Mouse (Mus musculus): Measurements from ENCODE around the gene Fermt2. TPM values are rescaled to one million over a fixed set of nuclear protein-coding genes. Genes with fewer than 3 reads are reported as not detected.

Gene Fermt2
- total RNA-seq, 2 experiments from 2014 or later = not detected

DNA sequence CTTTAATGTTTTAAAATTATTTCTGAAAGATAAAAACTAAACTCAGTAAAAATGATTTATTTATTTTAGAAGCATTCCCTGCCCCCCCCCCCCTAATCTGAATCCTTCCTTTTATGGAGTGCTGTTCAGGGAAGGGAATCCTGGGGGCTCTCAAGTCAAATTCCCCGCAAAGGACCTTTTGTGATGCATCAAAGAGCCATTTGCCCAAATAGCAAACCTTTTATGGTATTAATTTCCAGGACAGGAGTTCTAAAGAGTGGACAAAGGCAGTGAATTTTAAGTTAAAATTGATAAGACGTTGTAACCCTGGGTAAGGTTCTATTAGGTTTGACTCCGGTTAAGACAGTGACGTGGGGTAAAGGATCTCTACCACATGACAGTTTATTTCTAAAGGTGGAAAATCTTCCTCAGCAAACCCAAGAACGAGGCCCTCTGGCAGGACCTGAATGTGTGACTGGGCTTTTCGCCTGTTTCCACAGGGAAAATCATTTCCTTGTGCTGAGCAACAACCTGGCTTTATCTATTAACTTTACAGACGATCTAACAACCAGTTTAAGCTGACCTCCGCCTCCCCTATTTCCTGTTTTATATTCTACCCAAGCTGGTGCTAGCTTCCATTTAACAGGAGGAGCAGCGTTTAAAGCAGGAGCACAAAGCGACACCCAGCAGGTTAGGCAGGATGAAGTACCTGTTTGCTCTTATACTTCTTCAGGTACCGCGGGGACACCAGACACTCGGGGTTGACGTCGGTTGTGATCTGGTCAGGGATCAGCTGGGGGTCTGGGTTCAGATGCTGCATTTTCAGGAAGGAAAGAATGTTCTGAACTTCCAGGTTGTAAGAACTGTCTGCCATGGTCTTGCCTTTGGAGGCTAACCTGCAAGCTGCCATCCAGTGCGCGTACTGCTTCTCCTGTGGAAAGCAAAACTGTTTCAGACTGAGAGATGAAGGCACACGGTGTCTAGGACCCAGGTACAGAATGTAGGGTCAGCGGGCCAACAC is 65.6 kb downstream of the Fermt2 start:
- ATAC-seq (replicated peaks; ENCODE audit: poor library complexity) = no peak

DNA sequence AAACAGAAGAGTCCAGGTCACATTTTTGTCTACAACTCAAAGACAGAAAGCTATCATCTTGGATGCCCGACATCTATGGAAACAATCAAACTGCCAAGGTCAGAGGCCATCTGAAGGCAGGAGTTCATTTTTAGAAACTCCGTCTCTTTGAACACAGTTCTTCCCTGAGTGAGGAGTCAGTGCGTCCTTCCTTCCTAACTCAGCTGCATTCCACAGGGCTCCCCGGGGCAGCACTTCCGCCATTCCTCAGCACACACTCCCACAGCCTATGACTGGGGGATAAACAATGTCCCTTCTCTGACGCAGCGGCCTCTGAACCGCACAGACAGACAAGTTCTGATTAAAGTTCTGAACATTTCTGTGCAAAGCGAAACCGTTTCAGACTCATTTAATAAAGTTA is 66.3 kb downstream of the Fermt2 start:
- ATAC-seq (replicated peaks; ENCODE audit: poor library complexity) = no peak

- no peak for ATAC-seq (replicated peaks; ENCODE audit: poor library complexity)
Measured at GRCm38 (mm10) chr14:45462875-45463475, 66.9 kb downstream of the Fermt2 start.

GRCm38 (mm10) chr14:45462374-45462773 is 67.5 kb downstream of the Fermt2 start:
- no peak for ATAC-seq (replicated peaks; ENCODE audit: poor library complexity)

- no peak for ATAC-seq (replicated peaks; ENCODE audit: poor library complexity)
Measured at GRCm38 (mm10) chr14:45461945-45462344, 68.0 kb downstream of the Fermt2 start.

GRCm38 (mm10) chr14:45460491-45460890 is 69.4 kb downstream of the Fermt2 start:
- no peak for ATAC-seq (replicated peaks; ENCODE audit: poor library complexity)

DNA sequence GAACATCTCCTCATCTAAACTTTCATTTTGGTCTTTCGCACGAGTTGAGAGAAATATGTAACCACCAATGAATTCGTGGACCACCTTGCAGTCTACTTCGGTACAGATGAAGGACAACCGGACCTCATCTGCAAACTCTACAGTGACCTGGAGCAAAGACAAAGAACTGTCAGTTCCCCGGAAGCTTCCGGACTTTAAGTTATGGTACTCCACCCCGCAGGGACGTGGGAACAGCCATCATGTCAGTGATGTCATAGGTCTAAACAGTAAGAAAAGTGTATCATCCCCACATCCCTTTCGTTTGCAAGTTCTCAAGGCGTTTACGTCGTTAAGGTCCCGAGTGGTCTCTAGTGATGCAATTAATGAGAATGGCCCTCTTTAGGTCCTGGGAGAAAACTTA is 70.0 kb downstream of the Fermt2 start:
- no peak for ATAC-seq (replicated peaks; ENCODE audit: poor library complexity)

DNA sequence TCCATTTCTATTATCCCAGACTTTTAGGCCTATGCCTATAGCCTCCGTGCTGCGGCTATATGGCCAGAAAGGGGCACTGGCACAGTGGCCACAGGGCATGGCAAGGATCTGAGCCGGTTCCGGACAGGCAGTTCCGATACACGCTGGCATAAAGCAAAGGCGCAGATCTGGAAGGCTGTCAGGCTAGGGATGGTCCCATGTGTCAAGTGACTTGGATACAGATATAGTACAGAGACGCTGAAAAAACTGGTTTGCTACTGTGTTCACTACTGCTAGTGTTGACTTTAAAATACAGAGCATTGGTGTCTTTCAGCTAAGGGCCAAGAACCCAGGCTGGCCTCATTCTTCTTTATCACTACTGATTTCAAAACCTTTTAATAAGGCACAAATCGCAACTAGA is 72.9 kb downstream of the Fermt2 start:
- ATAC-seq (replicated peaks; ENCODE audit: poor library complexity) = no peak

- no peak for ATAC-seq (replicated peaks; ENCODE audit: poor library complexity)
Measured at GRCm38 (mm10) chr14:45456502-45456846, 73.4 kb downstream of the Fermt2 start.

- no peak for ATAC-seq (replicated peaks; ENCODE audit: poor library complexity)
Measured at GRCm38 (mm10) chr14:45455651-45456501, 74.0 kb downstream of the Fermt2 start.

DNA sequence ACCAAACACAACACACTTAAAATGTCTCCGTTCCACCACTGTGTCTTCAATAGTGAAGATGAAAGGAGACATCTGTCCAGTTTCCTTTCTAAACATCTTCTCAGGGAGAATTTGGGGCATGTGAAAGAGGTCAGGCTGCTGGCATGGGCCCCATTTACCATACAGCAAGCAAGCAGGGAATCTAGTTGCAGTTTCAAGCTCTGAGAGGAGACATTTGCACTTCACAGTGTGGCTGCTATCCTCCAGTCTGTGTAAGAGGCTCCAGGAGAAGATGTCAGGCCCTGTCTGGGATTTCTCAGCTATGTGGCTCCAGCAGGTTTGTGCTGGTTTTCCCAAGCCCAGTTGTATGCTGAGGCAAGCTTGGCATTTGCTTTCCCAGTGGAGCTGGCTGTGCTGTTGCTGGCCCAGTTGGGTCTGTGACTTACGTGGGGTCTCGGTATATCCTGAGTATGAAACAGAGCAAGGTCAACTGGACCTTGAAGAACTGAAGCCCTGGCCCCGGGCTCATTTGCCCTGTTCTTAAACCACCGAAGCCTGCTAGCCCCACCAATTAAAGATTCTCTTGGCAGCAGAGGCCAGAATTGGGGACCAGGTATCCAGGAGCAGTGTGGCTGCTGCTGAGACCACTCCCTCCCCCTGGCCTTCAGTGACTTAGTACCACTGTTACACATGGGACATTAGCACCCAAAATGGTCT is 76.2 kb downstream of the Fermt2 start:
- ATAC-seq (replicated peaks; ENCODE audit: poor library complexity) = no peak

DNA sequence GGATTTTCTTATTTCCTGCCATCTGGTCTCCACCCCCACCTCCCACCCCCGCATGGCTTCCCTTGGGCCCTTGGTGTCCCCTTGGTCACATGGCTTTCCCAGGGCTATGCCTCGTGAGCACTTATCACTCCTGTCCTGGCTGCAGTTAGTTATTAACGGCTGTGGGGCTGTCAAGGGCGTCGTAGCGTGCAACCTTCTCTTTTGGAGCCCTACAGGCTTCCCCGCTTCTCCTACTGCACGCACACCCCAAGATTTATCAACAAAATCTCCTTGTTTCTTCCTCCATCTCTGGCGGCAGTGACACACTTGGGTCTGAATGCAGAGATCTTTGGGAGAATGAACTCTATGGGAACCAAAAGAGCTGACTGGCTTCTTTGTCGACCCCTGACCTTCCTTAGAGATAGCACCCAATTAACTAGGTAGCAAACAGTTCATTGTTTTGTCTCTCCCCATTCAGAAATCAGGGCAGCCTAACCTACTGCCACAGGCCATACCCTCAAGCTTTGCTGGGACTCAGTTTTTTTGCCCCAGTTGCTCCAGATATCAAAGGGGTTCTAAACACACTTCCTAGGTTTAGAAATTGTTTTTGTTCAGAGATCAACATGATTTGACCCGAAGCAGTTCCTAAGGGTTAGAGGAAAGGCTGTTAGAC is 76.9 kb downstream of the Fermt2 start:
- ATAC-seq (replicated peaks; ENCODE audit: poor library complexity) = no peak

- no peak for ATAC-seq (replicated peaks; ENCODE audit: poor library complexity)
Measured at GRCm38 (mm10) chr14:45452148-45452547, 77.8 kb downstream of the Fermt2 start.

GRCm38 (mm10) chr14:45451090-45451489 is 78.8 kb downstream of the Fermt2 start:
- no peak for ATAC-seq (replicated peaks; ENCODE audit: poor library complexity)

DNA sequence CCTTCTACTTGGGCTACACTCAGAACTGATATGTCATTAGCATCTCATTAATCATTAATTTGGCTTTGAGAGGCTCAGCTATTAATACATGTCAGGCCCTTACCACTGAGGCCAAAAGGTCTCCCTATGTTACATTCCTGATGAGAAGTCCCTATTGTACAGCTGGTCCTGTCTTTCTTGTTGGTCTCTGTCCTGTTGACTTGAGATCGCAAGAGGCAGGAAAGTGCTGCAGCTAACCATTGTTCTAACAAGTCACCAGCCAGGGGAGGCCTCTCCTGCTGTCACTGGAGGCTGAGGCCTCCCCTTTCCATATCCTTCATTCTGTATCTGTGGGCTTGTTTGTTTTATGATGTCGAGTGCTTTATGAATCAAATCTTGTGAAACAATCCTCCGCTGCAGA is 83.1 kb downstream of the Fermt2 start:
- ATAC-seq (replicated peaks; ENCODE audit: poor library complexity) = no peak

GRCm38 (mm10) chr14:45445445-45445844 is 84.5 kb downstream of the Fermt2 start:
- ATAC-seq (replicated peaks; ENCODE audit: poor library complexity) = no peak

DNA sequence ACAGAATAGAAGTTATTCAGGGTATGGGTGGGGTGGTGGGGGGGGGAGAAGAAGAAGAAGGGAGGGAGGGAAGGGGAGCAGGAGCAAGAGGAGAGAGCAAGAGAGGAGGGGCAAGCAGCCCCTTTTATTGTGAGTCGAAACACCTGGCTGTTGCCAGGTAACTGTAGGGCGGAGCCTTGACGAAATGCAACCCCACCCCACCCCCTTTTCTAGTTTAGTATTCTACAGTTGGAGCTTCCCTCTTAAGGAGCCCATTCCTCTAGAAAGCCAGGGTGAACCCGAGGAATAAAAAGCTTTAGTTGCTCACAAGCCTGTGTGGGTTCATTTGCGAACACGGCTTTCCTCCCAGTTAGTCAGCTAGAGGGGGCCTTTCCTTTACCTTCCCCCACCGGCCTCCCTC is 85.0 kb downstream of the Fermt2 start:
- ATAC-seq (replicated peaks; ENCODE audit: poor library complexity) = no peak

DNA sequence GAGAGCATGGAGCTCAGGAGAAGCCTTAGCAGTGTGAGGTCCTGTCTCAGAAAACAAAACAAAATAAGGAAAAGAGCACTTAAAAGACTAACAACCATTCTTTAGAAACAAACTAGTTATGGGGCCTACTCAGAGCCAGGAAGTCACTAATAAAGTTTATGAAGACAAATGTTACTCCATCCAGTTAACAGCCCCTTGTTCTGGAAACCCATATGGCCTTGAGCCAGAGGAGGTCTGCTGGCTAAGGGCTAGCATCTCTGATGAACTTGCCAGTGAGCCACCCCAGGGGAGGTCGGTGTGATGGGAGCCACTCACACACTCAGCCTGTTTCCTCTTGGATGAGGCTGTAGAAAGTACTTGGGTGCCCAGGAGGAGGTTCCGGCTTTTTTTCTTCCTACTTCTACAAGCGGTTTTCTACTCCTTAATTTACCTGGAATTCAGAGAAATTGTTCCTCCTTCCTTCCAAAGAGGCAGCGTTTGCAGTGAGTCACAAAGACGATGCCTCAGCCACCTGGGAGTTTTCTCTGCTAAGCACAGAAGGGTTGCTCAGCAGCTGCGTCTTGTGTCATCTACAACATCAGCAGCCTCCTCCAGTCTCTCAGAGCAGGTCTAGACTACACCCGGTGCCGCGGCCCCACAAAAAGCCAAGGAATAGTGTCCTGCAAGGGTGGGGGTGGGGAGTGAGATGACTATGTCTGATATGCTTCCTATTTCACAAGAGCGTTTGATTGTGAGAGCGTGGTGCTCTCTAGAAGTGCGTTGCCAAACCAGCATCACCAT is 86.9 kb downstream of the Fermt2 start:
- no peak; the same call in 1 of the 2 replicates for ATAC-seq (replicated peaks; ENCODE audit: poor library complexity)

GRCm38 (mm10) chr14:45441291-45441690 is 88.6 kb downstream of the Fermt2 start:
- ATAC-seq (replicated peaks; ENCODE audit: poor library complexity) = no peak

All from megakaryocyte progenitor cell, adult 5-6 weeks (primary cell).